Mouse (Mus musculus) small intestine, adult 2 months (tissue): ENCODE measurements around the gene Fut11.

Experiments used
- CTCF ChIP-seq: fragments of 200-500 bp; IDR thresholded peaks from 2 replicates; pipeline ENCODE4 v1.5.1; 2012; ENCODE audit warnings: low read depth, mild to moderate bottlenecking, control low read depth, inconsistent platforms, low read length, moderate library complexity, mixed read lengths; ENCODE audit not compliant: insufficient replicate concordance, insufficient read length; ENCODE audit errors: extremely low read depth
- POLR2A ChIP-seq: fragments of 200-500 bp; IDR thresholded peaks from 2 replicates; pipeline ENCODE4 v1.6.1; 2012; ENCODE audit warnings: low read depth, mild to moderate bottlenecking, control low read depth, inconsistent platforms, low read length, moderate library complexity

DNA sequence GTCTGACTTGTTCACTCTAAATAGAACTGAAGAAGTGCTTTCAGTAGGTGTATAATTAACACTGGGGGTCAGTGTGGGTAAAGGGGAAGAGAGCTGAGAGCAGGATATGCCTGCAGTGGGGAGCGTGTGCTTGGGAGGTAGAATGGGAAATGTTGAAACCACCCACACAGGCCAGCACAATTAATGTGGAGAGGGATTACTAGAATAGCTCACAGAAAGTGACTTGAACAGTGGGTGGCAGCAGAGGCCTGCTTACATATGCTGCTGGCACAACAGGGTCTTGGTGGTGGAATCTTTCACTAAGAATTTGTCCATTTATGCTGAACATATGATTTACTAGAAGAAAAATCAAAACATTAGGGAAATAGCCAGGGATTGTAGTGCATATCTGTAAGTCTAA lies 2.2 kb downstream of the Fut11 start:
- TF ChIP-seq CTCF (peak; percentile 33; the same call in 1 of the 2 replicates), POLR2A (no peak)
